Mouse (Mus musculus) heart, embryonic 13.5 days (tissue): ENCODE data around the gene Fcrla. TPM values are rescaled to one million over a fixed set of nuclear protein-coding genes. Genes with fewer than 3 reads are reported as not detected.
A peak's percentile ranks its signal among the peaks of the same experiment; 100 is the strongest.
"Not testable (repeated sequence)": the region's sequence is repeated elsewhere in the genome, so short reads cannot be mapped to it uniquely, and the experiment has no call there.

ENCODE experiments used
- ATAC-seq: fragments of 200-750 bp; cut with Nextera tagmentation; 2 replicates; pipeline ENCODE4 v1.8.0; 2017; ENCODE audit warnings: moderate TSS enrichment; ENCODE audit not compliant: insufficient number of reproducible peaks, low FRiP score, low TSS enrichment; ENCODE audit errors: extremely low read depth
- H3K27ac ChIP-seq: fragments of 300-500 bp; sonication (generic); replicated peaks from 2 replicates; pipeline ENCODE4 v1.5.1; 2015; ENCODE audit warnings: moderate library complexity, mild to moderate bottlenecking, inconsistent platforms
- H3K27me3 ChIP-seq: fragments of 300-500 bp; sonication (generic); replicated peaks from 2 replicates; pipeline ENCODE4 v1.6.1; 2015; ENCODE audit warnings: mild to moderate bottlenecking, inconsistent platforms
- H3K36me3 ChIP-seq: fragments of 300-500 bp; sonication (generic); 2 replicates; pipeline ENCODE4 v1.6.1; 2015; ENCODE audit warnings: mild to moderate bottlenecking, inconsistent platforms
- H3K4me1 ChIP-seq: fragments of 300-500 bp; sonication (generic); 2 replicates; pipeline ENCODE4 v1.6.1; 2015; ENCODE audit warnings: inconsistent platforms
- H3K4me2 ChIP-seq: fragments of 300-500 bp; sonication (generic); 2 replicates; pipeline ENCODE4 v1.6.1; 2015; ENCODE audit warnings: inconsistent platforms, mild to moderate bottlenecking, moderate library complexity
- H3K4me3 ChIP-seq: fragments of 300-500 bp; sonication (generic); 2 replicates; pipeline ENCODE4 v1.5.1; 2015; ENCODE audit warnings: moderate library complexity, mild to moderate bottlenecking, inconsistent platforms
- H3K9ac ChIP-seq: fragments of 300-500 bp; sonication (generic); 2 replicates; pipeline ENCODE4 v1.6.1; 2015; ENCODE audit warnings: inconsistent platforms, mild to moderate bottlenecking, moderate library complexity
- H3K9me3 ChIP-seq: fragments of 300-500 bp; sonication (generic); 2 replicates; pipeline ENCODE4 v1.6.1; 2016; ENCODE audit warnings: inconsistent platforms
- WGBS: fragments of 180-500 bp; shearing (Covaris S2); methylation state at CpG from one replicate; pipeline ENCODE4 v1.1.7; 2015; ENCODE audit warnings: mixed read lengths; 5-methylcytosine and 5-hydroxymethylcytosine counted together
- polyA plus RNA-seq: library from polyadenylated mRNA; unstranded; fragments of >200 nt; fragmentation: Nextera tagmentation; extraction: Ambion mirVana; gene quantifications from 2 replicates; pipeline ENCODE4 v1.2.1, GENCODE M21; 2015

The Fcrla gene
- polyA plus RNA-seq, 1 experiment from 2014 or later = 0.20 TPM

DNA sequence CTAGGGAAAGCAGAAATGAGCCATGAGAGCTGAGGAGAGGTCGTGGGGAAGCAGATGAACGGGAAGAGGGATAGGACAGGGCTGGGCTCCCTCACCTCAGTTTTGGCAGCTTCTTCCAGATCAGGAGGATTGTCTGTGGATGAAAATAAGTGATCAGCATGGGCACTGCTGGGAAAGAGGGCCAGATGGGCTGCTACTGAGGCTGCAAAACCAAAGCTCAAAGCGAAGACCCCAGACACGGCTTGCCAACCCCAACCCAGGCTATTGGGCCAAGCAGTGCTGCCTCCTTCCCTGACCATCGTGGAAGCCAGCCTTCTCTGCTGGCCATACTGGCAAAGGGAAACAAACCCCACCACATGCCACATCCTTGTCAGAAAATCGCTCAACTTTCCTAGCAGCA lies 33.7 kb upstream of the Fcrla start:
- ATAC-seq = no peak
- no peaks in the 10 kb centered on the region for H3K27me3 ChIP-seq
- no peak overlapping the region for H3K4me3 ChIP-seq
- peaks cover 31% of the 10 kb centered on the region for H3K4me1 ChIP-seq
- H3K27ac ChIP-seq = no peak overlapping the region
- no peaks in the 10 kb centered on the region for H3K9me3 ChIP-seq
- H3K36me3 ChIP-seq = no peaks in the 10 kb centered on the region
- H3K4me2 ChIP-seq = no peak overlapping the region
- 73% methylated on average over 6 of the region's 6 CpGs for WGBS
- H3K9ac ChIP-seq = no peak overlapping the region

DNA sequence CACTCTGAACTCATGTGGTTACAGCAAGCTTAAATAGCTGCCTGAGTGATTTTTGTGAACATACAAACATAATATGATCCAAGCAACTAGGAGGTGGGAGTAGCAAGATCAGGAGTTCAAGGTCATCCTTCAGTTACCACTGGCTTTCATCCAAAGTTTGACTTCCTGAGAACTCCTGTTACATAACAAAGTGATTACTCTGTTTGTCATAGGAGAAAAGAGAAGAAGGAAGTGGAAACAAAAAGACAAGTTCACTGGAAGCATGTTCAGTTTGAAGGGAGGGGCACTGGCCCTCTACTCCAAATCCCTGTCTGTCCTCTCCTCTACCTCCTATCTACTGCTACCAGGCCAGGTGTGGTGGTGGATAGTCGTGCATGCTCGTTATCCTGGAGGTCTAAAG lies 32.4 kb upstream of the Fcrla start:
- Histone ChIP-seq H3K9ac (no peak overlapping the region), H3K27me3 (no peaks in the 10 kb centered on the region), H3K36me3 (no peaks in the 10 kb centered on the region), H3K4me1 (peaks cover 31% of the 10 kb centered on the region), H3K27ac (peak overlapping the region; percentile 58; the same call in 1 of the 2 replicates), H3K9me3 (no peaks in the 10 kb centered on the region), H3K4me3 (no peak overlapping the region), H3K4me2 (no peak overlapping the region)
- no peak for ATAC-seq
- 39% methylated on average over 2 of the region's 2 CpGs for WGBS

DNA sequence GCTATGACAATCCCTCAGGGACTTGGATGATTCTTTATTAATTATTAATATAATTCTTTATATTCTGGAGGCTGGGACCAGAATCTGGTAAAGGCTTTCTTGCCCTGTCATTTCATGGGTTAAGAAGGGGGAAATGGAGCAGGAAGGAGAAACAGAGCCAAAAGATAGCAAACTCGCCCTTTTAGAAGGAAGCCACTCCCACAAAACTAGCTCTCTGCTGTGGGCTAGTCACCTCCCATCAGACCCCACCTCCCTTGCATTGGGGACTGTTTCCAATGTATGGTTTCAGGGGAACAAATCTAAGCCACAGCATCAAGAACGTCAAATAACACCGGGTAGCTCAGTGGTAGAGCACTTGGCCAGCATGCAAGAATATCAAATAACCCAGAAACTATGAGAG lies 30.8 kb upstream of the Fcrla start:
- WGBS = 44% methylated on average over 3 of the region's 3 CpGs
- Histone ChIP-seq H3K4me1 (peaks cover 27% of the 10 kb centered on the region), H3K9ac (no peak overlapping the region), H3K4me3 (no peak overlapping the region), H3K4me2 (no peak overlapping the region), H3K36me3 (no peaks in the 10 kb centered on the region), H3K27ac (peak overlapping the region; percentile 20; the same call in 1 of the 2 replicates), H3K27me3 (no peaks in the 10 kb centered on the region), H3K9me3 (no peaks in the 10 kb centered on the region)
- ATAC-seq = no peak

DNA sequence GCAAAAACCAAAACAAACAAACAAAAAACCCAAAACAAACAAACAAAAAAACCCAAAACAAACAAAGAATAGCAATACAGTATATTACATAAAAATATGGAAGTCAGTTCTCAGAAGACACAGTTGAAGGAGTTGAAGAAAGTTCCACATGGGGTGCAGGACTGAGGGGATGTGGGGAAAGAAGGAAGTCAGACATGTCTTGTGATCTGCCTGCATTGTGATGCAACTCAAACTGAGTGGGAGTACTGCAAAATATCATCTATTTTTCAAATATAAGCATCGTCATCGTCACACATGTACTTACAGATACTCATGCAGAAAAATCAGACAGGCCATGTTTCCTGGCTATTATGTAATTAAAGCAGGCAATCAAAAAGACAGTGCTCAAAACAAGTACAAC lies 25.8 kb upstream of the Fcrla start:
- no peak overlapping the region for H3K4me3 ChIP-seq
- WGBS = 87% methylated on average over 2 of the region's 2 CpGs
- no peaks in the 10 kb centered on the region for H3K9me3 ChIP-seq
- H3K27me3 ChIP-seq = no peaks in the 10 kb centered on the region
- H3K36me3 ChIP-seq = no peaks in the 10 kb centered on the region
- no peak overlapping the region for H3K9ac ChIP-seq
- no peaks in the 10 kb centered on the region for H3K4me1 ChIP-seq
- H3K27ac ChIP-seq = no peak overlapping the region
- ATAC-seq = no peak
- no peak overlapping the region for H3K4me2 ChIP-seq

DNA sequence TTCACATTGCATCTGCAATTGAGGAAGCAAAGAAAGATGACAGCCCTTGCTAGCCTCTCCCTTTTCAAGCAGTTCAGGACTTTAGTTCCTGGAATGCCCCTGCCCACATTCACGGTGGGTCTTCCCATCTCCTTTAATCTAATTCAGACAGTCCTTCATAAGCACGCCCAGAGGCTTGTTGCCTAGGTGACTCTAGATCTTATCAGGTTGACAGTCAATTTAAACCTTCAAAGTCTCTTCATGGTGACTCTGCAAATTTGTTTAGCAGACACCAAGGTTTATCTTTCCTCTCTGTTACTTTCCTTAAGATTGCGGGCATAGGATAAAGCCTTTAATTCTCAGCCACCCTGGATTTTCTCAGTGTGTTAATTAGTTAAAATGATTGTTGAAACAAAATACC lies 23.4 kb upstream of the Fcrla start:
- no peak for ATAC-seq
- Histone ChIP-seq H3K9ac (no peak overlapping the region), H3K9me3 (0 out of 2 replicates have a peak, but pooled peaks cover 4% of the 10 kb centered on the region), H3K4me2 (no peak overlapping the region), H3K27me3 (no peaks in the 10 kb centered on the region), H3K27ac (no peak overlapping the region), H3K4me3 (no peak overlapping the region), H3K4me1 (no peaks in the 10 kb centered on the region), H3K36me3 (no peaks in the 10 kb centered on the region)
- 40% methylated on average over 3 of the region's 3 CpGs for WGBS

DNA sequence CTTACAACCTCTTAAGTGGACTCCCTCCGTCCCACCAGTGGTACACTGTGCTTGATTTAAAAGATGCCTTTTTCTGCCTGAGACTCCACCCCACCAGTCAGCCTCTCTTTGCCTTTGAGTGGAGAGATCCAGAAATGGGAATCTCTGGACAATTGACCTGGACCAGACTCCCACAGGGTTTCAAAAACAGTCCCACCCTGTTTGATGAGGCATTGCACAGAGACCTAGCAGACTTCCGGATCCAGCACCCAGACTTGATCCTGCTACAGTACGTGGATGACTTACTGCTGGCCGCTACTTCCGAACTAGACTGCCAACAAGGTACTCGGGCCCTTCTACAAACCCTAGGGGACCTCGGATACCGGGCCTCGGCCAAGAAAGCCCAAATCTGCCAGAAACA lies 17.5 kb upstream of the Fcrla start:
- not testable (repeated sequence) for H3K36me3 ChIP-seq, H3K27me3 ChIP-seq, ATAC-seq, H3K27ac ChIP-seq, H3K4me1 ChIP-seq, H3K4me2 ChIP-seq, H3K4me3 ChIP-seq, H3K9ac ChIP-seq
- WGBS = 65% methylated on average over 5 of the region's 9 CpGs
- peaks cover 15% of the 10 kb centered on the region; the same call in 1 of the 2 replicates for H3K9me3 ChIP-seq

DNA sequence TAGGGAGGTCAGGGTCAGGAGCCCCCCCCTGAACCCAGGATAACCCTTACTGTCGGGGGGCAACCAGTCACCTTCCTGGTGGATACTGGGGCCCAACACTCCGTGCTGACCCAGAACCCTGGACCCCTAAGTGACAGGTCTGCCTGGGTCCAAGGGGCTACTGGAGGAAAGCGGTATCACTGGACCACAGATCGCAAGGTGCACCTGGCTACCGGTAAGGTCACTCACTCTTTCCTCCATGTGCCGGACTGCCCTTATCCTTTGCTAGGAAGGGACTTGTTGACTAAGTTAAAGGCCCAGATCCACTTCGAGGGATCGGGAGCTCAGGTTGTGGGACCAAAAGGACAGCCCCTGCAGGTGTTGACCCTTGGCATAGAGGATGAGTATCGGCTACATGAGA lies 16.8 kb upstream of the Fcrla start:
- not testable (repeated sequence) for H3K36me3 ChIP-seq, H3K4me2 ChIP-seq, H3K9ac ChIP-seq, H3K27me3 ChIP-seq, H3K4me3 ChIP-seq, H3K4me1 ChIP-seq, H3K27ac ChIP-seq, ATAC-seq
- peaks cover 15% of the 10 kb centered on the region; the same call in 1 of the 2 replicates for H3K9me3 ChIP-seq
- 89% methylated on average over 9 of the region's 9 CpGs for WGBS

DNA sequence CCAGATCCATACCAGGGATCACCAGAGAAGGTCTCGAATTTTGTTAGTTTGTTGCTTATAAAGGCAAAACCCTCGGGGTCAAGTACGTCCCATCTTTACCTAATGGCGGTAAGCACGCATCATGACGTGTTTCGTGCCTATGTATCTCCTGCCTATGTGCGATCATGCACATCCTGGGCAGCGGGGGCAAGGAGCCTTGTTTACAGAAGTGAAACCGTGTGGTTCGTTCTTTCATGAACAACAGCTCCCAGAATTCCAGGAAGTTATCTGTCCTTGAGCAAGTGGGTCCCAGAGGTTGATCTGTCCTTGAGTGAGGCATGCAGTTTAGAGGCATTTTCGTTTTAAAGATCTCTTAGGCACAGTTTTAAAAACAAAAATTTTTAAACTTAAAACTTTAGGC lies 11.9 kb upstream of the Fcrla start:
- H3K27ac ChIP-seq = no peak overlapping the region
- WGBS = 81% methylated on average over 12 of the region's 12 CpGs
- no peaks in the 10 kb centered on the region for H3K27me3 ChIP-seq
- H3K4me3 ChIP-seq = no peak overlapping the region
- no peak overlapping the region for H3K9ac ChIP-seq
- H3K4me1 ChIP-seq = no peaks in the 10 kb centered on the region
- peaks cover 15% of the 10 kb centered on the region; the same call in 1 of the 2 replicates for H3K9me3 ChIP-seq
- no peaks in the 10 kb centered on the region for H3K36me3 ChIP-seq
- no peak for ATAC-seq
- H3K4me2 ChIP-seq = no peak overlapping the region

DNA sequence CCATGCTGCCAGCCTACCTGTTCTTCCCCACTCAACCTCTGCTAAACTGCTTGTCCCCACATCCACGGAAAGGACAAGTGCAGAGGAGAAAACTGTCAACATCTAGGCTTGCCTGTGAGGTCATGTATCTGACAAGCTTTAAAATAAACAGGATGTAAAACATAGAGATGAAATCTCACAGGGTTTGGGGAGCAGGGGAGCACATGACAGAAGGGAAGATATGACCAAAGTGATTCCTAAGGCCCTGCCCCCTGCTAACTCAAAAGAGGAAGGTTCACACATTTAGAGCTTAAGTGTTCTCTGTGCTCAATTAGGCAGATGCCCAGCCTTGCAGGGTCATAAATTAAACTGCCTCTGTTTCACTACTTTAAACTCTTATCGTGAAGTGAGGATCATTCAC lies 7.0 kb upstream of the Fcrla start:
- 64% methylated on average over 2 of the region's 2 CpGs for WGBS
- Histone ChIP-seq H3K4me2 (no peak overlapping the region), H3K9ac (no peak overlapping the region), H3K9me3 (0 out of 2 replicates have a peak, but pooled peaks cover 5% of the 10 kb centered on the region), H3K36me3 (no peaks in the 10 kb centered on the region), H3K27me3 (no peaks in the 10 kb centered on the region), H3K4me3 (no peak overlapping the region), H3K4me1 (no peaks in the 10 kb centered on the region), H3K27ac (no peak overlapping the region)
- ATAC-seq = no peak

DNA sequence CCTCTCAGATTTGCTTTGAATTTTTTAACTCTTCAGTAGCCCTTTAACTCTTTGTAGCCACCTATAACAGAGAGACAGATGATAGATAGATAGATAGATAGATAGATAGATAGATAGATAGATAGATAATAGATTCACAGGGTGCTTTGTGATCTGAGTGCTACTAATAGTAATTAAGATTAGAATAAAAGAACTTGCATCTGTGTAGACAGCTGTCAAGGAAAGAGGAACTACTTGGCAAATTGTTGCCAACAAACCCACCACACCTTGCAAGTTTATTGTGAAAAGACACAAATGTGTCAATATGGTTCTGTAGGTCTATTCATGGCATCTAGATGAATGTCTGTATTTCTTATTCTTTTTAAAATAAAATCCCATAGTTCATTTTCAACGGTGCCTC lies 6.6 kb upstream of the Fcrla start:
- H3K27ac ChIP-seq = no peak overlapping the region
- 78% methylated on average over 1 of the region's 1 CpGs for WGBS

DNA sequence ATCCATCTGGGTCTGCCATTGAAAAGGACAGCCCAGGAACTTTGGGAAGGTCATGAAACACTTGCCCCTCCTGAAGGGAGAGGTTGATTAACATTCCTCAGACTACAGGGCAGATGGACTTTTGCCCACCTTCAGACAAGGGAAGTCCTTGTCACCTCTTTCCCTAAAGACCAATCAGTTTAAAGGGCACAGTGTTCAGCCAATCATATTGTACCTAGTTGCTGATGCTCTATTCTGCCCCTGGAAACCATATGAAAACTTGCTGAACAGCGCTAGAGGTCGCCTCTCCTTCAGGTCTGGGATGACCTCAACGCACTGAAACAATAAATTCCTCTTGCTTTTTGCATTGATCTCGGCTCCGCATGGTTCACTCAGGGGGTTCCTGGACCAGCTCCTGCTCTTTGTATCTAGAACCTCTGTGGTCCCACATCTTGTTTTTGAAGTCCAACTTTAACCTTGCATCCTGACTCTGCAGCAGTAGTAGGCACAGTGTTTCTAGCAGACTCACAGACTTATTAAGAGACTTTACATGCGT lies 6.1 kb upstream of the Fcrla start:
- Histone ChIP-seq H3K27me3 (no peaks in the 10 kb centered on the region), H3K4me3 (no peak overlapping the region), H3K36me3 (no peaks in the 10 kb centered on the region), H3K4me2 (no peak overlapping the region), H3K4me1 (no peaks in the 10 kb centered on the region), H3K9me3 (0 out of 2 replicates have a peak, but pooled peaks cover 5% of the 10 kb centered on the region), H3K27ac (no peak overlapping the region), H3K9ac (no peak overlapping the region)
- 76% methylated on average over 6 of the region's 6 CpGs for WGBS
- no peak for ATAC-seq

More for the DNA sequence above, 6.6 kb upstream of the Fcrla start:
- H3K4me2 ChIP-seq = no peak overlapping the region
- no peaks in the 10 kb centered on the region for H3K4me1 ChIP-seq
- H3K36me3 ChIP-seq = no peaks in the 10 kb centered on the region
- H3K4me3 ChIP-seq = no peak overlapping the region
- H3K27me3 ChIP-seq = no peaks in the 10 kb centered on the region
- H3K9ac ChIP-seq = no peak overlapping the region
- ATAC-seq = no peak
- 0 out of 2 replicates have a peak, but pooled peaks cover 5% of the 10 kb centered on the region for H3K9me3 ChIP-seq

DNA sequence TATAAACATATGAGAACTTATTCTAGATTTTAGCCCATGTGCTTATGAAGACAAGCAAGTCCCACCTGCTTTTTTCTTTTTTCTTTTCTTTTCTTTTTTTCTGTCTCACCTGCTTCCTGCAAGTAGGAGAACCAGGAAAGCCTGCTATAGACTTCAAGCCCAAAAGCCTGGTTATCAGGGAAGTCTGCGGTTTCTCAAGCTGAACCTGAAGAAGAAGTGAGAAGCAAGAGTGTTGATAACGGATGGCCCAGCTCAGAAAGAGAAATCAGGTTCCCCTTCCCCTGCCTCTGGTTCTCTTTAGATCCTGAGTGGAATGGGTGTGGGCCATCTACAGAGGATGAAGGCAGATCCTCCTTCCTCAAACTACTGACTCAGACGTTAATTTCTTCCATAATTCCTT lies 4.7 kb upstream of the Fcrla start:
- Histone ChIP-seq H3K4me3 (no peak overlapping the region), H3K9me3 (0 out of 2 replicates have a peak, but pooled peaks cover 5% of the 10 kb centered on the region), H3K4me1 (no peaks in the 10 kb centered on the region), H3K36me3 (no peaks in the 10 kb centered on the region), H3K27ac (no peak overlapping the region), H3K27me3 (no peaks in the 10 kb centered on the region), H3K4me2 (no peak overlapping the region), H3K9ac (no peak overlapping the region)
- ATAC-seq = no peak
- WGBS = 63% methylated on average over 3 of the region's 3 CpGs
